8 mouse cellular contexts compared by ENCODE assay signal in the genomic region with DNA sequence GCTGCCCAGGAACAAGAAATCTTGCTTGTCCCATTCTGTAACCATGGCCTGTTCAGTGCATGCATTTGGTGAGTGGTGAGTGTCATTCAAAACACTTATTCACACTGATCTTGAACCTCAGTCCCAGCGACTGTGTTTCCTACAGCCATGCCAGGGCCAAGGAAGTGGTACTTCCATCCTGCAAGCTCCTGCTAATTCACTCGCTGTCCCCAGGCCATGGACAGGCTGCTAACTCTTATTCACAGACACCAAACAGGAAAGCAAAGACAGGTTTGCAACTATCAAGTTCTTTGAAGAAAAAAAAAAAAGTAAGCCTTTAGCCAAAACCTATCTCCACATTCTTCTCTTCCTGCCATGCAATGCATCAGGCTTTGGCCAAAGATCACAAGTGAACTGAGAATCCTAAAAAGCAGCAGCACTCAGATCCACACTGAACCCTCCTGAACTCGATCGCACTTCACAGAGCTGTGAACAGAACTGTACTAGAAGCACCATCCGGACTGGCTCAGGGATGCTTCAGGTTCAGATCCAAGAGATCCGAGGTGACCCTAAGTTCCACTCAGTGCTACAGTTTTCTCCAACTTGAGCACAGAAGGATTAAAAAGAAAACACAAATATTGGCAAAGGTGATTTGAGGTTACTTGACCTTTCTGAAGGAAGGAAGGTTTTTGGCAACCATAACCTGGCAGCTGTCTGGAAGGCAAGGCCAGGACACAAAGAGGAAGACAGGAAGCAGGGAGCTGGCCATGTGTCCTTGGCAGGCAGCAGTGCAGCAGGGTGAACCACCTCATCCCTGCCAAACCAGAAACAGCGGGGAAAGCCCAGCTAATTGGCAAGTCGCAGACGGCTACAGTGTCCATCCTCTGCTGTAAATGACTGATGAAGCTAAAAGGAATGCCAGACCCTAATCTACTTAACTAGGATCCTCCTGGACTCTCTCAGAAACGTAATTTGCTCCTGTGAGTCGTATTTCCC.
DNase-seq lines count a peak whose midpoint lies in the region; ATAC-seq lines count a peak whose summit lies in the region.

No protein-coding gene starts in this region.

- intact Hi-C loops in gastrocnemius, postnatal 36 days (cut with DNase I) = loop anchor here (5.0 kb wide), 2 partner anchors 38 to 103 kb away; no protein-coding TSS in a partner anchor

- ATAC-seq in granulocyte monocyte progenitor cell, adult 5-6 weeks (replicated peaks; ENCODE audit: poor library complexity, severe bottlenecking) = no peak

- peak; percentile 70 for DNase-seq in ovary, adult 18-20 months (ENCODE audit: low spot score)
- DNase-seq in ovary, postnatal 14 days (ENCODE audit: low spot score) = no peak
- DNase-seq in cerebellum, adult 9-10 months = peak; percentile 96
- peak; percentile 53 to 67 for DNase-seq in gastrocnemius, postnatal 36 days
- DNase-seq in kidney, adult 18-20 months = peak; percentile 70
- peak; percentile 60 to 86 for DNase-seq in lung, postnatal 4 days
- DNase-seq in urinary bladder, postnatal 10 days (ENCODE audit: low spot score) = no peak

Comparison
In these comparisons a context has a peak if more than half of its experiments do, and no peak if none do; other contexts are left out.
1. DNase-seq: peak in ovary, adult 18-20 months (single experiment), cerebellum, adult 9-10 months (single experiment), gastrocnemius, postnatal 36 days (2 of 2), kidney, adult 18-20 months (single experiment) and lung, postnatal 4 days (2 of 2); none in ovary, postnatal 14 days (single experiment) and urinary bladder, postnatal 10 days (single experiment).